Mouse (Mus musculus): ENCODE results near the gene Fh1. TPM values are rescaled to one million over a fixed set of nuclear protein-coding genes. Genes with fewer than 3 reads are reported as not detected.
A peak's percentile ranks its signal among the peaks of the same experiment; 100 is the strongest.

Gene Fh1
- polyA plus RNA-seq, 1 experiment: 115 TPM

DNA sequence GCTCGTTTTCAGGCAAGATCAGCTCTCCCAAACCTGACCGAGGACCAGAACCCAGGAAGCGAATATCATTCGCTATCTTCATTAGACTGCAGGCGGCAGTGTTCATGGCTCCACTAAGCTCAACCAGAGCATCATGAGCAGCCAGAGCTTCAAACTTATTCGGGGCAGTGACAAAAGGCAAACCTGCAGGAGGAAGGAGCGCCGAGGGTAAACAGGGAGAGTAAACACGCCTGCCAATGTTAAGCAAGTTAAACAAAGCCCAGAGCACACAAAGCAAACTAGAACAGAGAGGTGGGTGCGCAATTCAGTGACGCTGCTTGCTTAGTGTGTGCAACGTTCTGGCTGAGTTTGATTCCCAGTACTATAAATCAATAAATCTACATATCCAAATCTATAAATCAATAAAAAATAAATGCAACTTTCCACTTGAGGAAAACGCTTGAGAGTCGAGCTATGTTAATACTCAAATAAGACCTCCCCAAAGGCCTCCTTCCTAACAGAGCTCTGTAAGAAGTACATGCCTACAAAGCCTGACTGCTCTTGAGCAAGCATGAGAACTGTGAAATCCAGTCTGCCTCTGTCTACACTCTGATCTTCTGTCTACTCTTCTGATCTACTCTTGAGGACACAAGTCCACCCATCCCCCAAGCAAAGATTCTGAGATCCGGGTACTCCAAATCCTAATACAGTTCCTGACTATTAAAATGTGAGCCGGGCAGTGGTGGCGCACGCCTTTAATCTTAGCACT is 17.4 kb downstream of the Fh1 start:
- no peaks in the 10 kb centered on the region for H3K79me2 ChIP-seq (ENCODE audit: control insufficient read depth, insufficient read depth)
- TF ChIP-seq MYOG (IDR thresholded peaks at IDR 0.05; ENCODE audit: control insufficient read depth in 1 of 3, insufficient read depth in 1 of 3, insufficient read length in 2 of 3, low read depth in 2 of 3) (no peak), MYOD1 (IDR thresholded peaks at IDR 0.05; ENCODE audit: control insufficient read depth in 1 of 3, insufficient read length in 2 of 3, low read depth in 2 of 3) (no peak), TCF3 (IDR thresholded peaks at IDR 0.05; ENCODE audit: insufficient read length, low read depth) (no peak), SRF (IDR thresholded peaks at IDR 0.05; ENCODE audit: control insufficient read depth, insufficient read length, low read depth) (no peak), POLR2A (IDR thresholded peaks at IDR 0.05; ENCODE audit: insufficient read length, low read depth) (no peak), POLR2AphosphoS2 (IDR thresholded peaks at IDR 0.05; ENCODE audit: insufficient read length, low read depth) (no peak), E2F4 (IDR thresholded peaks at IDR 0.05; ENCODE audit: insufficient read depth) (no peak), USF1 (IDR thresholded peaks at IDR 0.05; ENCODE audit: low read depth) (no peak), REST (IDR thresholded peaks at IDR 0.05; ENCODE audit: insufficient read depth, insufficient read length) (no peak), MAX (IDR thresholded peaks at IDR 0.05; ENCODE audit: low read depth) (no peak), CEBPB (IDR thresholded peaks at IDR 0.05; ENCODE audit: insufficient read depth, poor library complexity, severe bottlenecking) (no peak), TCF12 (IDR thresholded peaks at IDR 0.05; ENCODE audit: insufficient read depth, poor library complexity, severe bottlenecking) (no peak)
- no peak overlapping the region for H3K4me2 ChIP-seq (ENCODE audit: low read depth)
- H3K4me3 ChIP-seq: no peak overlapping the region
- peaks cover 48% of the 10 kb centered on the region for H3K36me3 ChIP-seq (ENCODE audit: control insufficient read depth, insufficient read depth)
- no peak overlapping the region for H3ac ChIP-seq (ENCODE audit: control insufficient read depth, insufficient read length)
- H3K27me3 ChIP-seq (ENCODE audit: control insufficient read depth, insufficient read depth, insufficient read length): no peaks in the 10 kb centered on the region

DNA sequence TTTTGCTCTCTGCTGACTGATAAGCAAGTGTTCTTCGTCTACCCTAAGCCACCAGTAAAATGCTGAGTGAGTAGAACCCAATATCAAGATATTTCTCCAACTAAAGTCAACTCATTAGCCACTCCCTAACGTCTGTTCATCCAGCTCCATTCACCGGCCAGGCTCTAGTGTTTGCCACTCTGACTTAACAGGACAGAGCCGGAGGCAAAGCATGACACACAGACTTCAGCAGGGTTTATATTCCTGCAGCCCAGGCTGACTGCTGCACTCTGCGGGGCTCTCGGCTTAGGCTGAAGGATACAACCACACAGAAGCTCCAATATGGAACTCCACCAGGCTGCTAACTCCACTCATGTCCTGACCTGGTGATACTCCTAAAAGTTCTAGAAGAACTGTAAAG is 18.1 kb downstream of the Fh1 start:
- no peak overlapping the region for H3K4me3 ChIP-seq
- H3K79me2 ChIP-seq (ENCODE audit: control insufficient read depth, insufficient read depth): no peaks in the 10 kb centered on the region
- no peak for TF ChIP-seq POLR2AphosphoS2 (IDR thresholded peaks at IDR 0.05; ENCODE audit: insufficient read length, low read depth)
- TF ChIP-seq REST (IDR thresholded peaks at IDR 0.05; ENCODE audit: insufficient read depth, insufficient read length): no peak
- no peak for TF ChIP-seq E2F4 (IDR thresholded peaks at IDR 0.05; ENCODE audit: insufficient read depth)
- no peak for TF ChIP-seq MYOG (IDR thresholded peaks at IDR 0.05; ENCODE audit: control insufficient read depth in 1 of 3, insufficient read depth in 1 of 3, insufficient read length in 2 of 3, low read depth in 2 of 3)
- TF ChIP-seq SRF (IDR thresholded peaks at IDR 0.05; ENCODE audit: control insufficient read depth, insufficient read length, low read depth): no peak
- TF ChIP-seq TCF3 (IDR thresholded peaks at IDR 0.05; ENCODE audit: insufficient read length, low read depth): no peak
- TF ChIP-seq USF1 (IDR thresholded peaks at IDR 0.05; ENCODE audit: low read depth): no peak
- TF ChIP-seq CEBPB (IDR thresholded peaks at IDR 0.05; ENCODE audit: insufficient read depth, poor library complexity, severe bottlenecking): no peak
- no peak for TF ChIP-seq TCF12 (IDR thresholded peaks at IDR 0.05; ENCODE audit: insufficient read depth, poor library complexity, severe bottlenecking)
- TF ChIP-seq POLR2A (IDR thresholded peaks at IDR 0.05; ENCODE audit: insufficient read length, low read depth): no peak
- TF ChIP-seq MYOD1 (IDR thresholded peaks at IDR 0.05; ENCODE audit: control insufficient read depth in 1 of 3, insufficient read length in 2 of 3, low read depth in 2 of 3): no peak
- H3ac ChIP-seq (ENCODE audit: control insufficient read depth, insufficient read length): no peak overlapping the region
- H3K36me3 ChIP-seq (ENCODE audit: control insufficient read depth, insufficient read depth): peaks cover 54% of the 10 kb centered on the region
- H3K4me2 ChIP-seq (ENCODE audit: low read depth): no peak overlapping the region
- H3K27me3 ChIP-seq (ENCODE audit: control insufficient read depth, insufficient read depth, insufficient read length): no peaks in the 10 kb centered on the region

DNA sequence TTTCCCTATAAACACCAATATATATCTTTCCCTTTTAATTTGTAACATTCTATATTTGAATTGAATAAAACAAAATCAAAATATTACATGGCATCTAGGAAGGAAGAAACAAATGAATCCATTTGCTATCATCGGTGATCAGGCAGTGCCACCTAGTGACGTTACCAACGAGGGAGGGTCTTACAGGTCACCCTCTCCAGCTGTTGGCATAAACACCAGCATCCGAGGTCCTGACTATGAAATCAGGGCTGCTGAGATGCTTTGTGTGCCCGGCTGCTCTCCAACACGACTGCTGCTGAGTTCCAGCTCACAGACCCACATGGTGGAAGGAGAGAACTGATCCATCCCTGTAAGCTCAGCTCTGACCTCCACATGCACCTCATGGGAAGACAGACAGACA is 22.0 kb downstream of the Fh1 start:
- Histone ChIP-seq H3K4me2 (ENCODE audit: low read depth) (no peak overlapping the region), H3K36me3 (ENCODE audit: control insufficient read depth, insufficient read depth) (peaks cover 35% of the 10 kb centered on the region), H3K27me3 (ENCODE audit: control insufficient read depth, insufficient read depth, insufficient read length) (no peaks in the 10 kb centered on the region), H3K4me3 (no peak overlapping the region), H3K79me2 (ENCODE audit: control insufficient read depth, insufficient read depth) (no peaks in the 10 kb centered on the region), H3ac (ENCODE audit: control insufficient read depth, insufficient read length) (no peak overlapping the region)
- TF ChIP-seq MYOD1 (IDR thresholded peaks at IDR 0.05; ENCODE audit: control insufficient read depth in 1 of 3, insufficient read length in 2 of 3, low read depth in 2 of 3) (no peak), REST (IDR thresholded peaks at IDR 0.05; ENCODE audit: insufficient read depth, insufficient read length) (no peak), POLR2AphosphoS2 (IDR thresholded peaks at IDR 0.05; ENCODE audit: insufficient read length, low read depth) (no peak), MYOG (IDR thresholded peaks at IDR 0.05; ENCODE audit: control insufficient read depth in 1 of 3, insufficient read depth in 1 of 3, insufficient read length in 2 of 3, low read depth in 2 of 3) (no peak)

DNA sequence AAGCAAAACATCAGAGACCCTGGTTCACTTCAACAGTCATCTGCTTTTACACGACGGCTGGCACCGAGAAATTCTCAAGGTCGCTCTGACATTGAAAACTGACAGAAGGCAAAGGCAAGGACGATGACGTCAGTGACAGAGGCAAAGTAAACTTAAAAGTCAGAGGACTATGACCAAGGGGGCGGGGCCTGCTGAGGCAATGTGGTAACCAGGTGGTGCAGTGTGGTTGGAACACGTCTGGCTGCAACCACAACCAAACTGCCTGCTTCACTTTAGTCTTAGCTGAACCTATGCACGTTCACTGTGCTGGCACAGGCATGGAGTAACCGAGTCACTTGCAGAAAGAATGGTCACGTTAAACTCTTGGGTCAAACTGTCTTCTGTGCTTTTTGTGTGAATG is 23.2 kb downstream of the Fh1 start:
- H3K36me3 ChIP-seq (ENCODE audit: control insufficient read depth, insufficient read depth): peaks cover 29% of the 10 kb centered on the region
- no peaks in the 10 kb centered on the region for H3K79me2 ChIP-seq (ENCODE audit: control insufficient read depth, insufficient read depth)
- no peak overlapping the region for H3K4me2 ChIP-seq (ENCODE audit: low read depth)
- TF ChIP-seq E2F4 (IDR thresholded peaks at IDR 0.05; ENCODE audit: insufficient read depth): no peak
- TF ChIP-seq TCF3 (IDR thresholded peaks at IDR 0.05; ENCODE audit: insufficient read length, low read depth): no peak
- no peak for TF ChIP-seq USF1 (IDR thresholded peaks at IDR 0.05; ENCODE audit: low read depth)
- TF ChIP-seq MYOG (IDR thresholded peaks at IDR 0.05; ENCODE audit: control insufficient read depth in 1 of 3, insufficient read depth in 1 of 3, insufficient read length in 2 of 3, low read depth in 2 of 3): no peak
- no peak for TF ChIP-seq TCF12 (IDR thresholded peaks at IDR 0.05; ENCODE audit: insufficient read depth, poor library complexity, severe bottlenecking)
- TF ChIP-seq POLR2A (IDR thresholded peaks at IDR 0.05; ENCODE audit: insufficient read length, low read depth): no peak
- no peaks in the 10 kb centered on the region for H3K27me3 ChIP-seq (ENCODE audit: control insufficient read depth, insufficient read depth, insufficient read length)
- no peak overlapping the region for H3ac ChIP-seq (ENCODE audit: control insufficient read depth, insufficient read length)
- no peak overlapping the region for H3K4me3 ChIP-seq

DNA sequence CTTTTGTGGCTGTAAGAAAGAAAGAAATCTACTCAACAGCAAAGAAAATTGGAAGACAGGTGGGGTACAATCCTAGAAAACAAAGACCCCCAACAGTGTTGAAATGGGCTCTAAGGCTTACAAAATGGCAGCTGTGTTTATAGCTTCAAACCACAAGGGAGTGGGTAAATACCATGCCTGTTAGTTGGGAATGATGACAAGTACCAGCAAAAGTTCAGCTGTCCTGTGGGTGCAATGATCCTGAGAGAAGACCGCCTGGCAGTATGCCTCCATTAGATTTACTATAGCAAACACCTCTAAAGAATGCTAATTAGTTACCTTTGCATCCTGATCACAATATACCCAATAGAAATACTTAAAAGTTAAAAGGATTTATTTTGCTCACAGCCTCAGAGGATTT is 32.6 kb downstream of the Fh1 start:
- H3K4me2 ChIP-seq (ENCODE audit: low read depth): no peak overlapping the region
- H3K79me2 ChIP-seq (ENCODE audit: control insufficient read depth, insufficient read depth): no peaks in the 10 kb centered on the region
- TF ChIP-seq MYOG (IDR thresholded peaks at IDR 0.05; ENCODE audit: control insufficient read depth in 1 of 3, insufficient read depth in 1 of 3, insufficient read length in 2 of 3, low read depth in 2 of 3) (peak in 1 of 3 experiments; percentile 11), CEBPB (IDR thresholded peaks at IDR 0.05; ENCODE audit: insufficient read depth, poor library complexity, severe bottlenecking) (no peak), MYOD1 (IDR thresholded peaks at IDR 0.05; ENCODE audit: control insufficient read depth in 1 of 3, insufficient read length in 2 of 3, low read depth in 2 of 3) (peak in 2 of 3 experiments; percentile 50 to 51), TCF12 (IDR thresholded peaks at IDR 0.05; ENCODE audit: insufficient read depth, poor library complexity, severe bottlenecking) (peak; percentile 1), POLR2A (IDR thresholded peaks at IDR 0.05; ENCODE audit: insufficient read length, low read depth) (no peak)
- H3K4me3 ChIP-seq: no peak overlapping the region
- H3K27me3 ChIP-seq (ENCODE audit: control insufficient read depth, insufficient read depth, insufficient read length): no peaks in the 10 kb centered on the region
- H3ac ChIP-seq (ENCODE audit: control insufficient read depth, insufficient read length): no peak overlapping the region
- no peaks in the 10 kb centered on the region for H3K36me3 ChIP-seq (ENCODE audit: control insufficient read depth, insufficient read depth)
